Mouse (Mus musculus) kidney, embryonic 16.5 days (tissue): ENCODE data around the gene Pigb. TPM values are rescaled to one million over a fixed set of nuclear protein-coding genes. Genes with fewer than 3 reads are reported as not detected.

Source experiments
- ATAC-seq: fragments of 200-750 bp; cut with Nextera tagmentation; 2 replicates; pipeline ENCODE4 v1.8.0; 2017; ENCODE audit warnings: moderate TSS enrichment; ENCODE audit not compliant: low FRiP score, low TSS enrichment
- H3K27ac ChIP-seq: fragments of 300-500 bp; sonication (generic); 2 replicates; pipeline ENCODE4 v1.5.1; 2014; ENCODE audit warnings: low read length
- H3K27me3 ChIP-seq: fragments of 300-500 bp; sonication (generic); 2 replicates; pipeline ENCODE4 v1.6.1; 2014; ENCODE audit warnings: low read length, control low read depth, mixed read lengths; ENCODE audit not compliant: insufficient read depth
- H3K36me3 ChIP-seq: fragments of 300-500 bp; sonication (generic); 2 replicates; pipeline ENCODE4 v1.6.1; 2014; ENCODE audit warnings: low read length, control low read depth, mixed read lengths; ENCODE audit not compliant: insufficient read depth
- H3K4me1 ChIP-seq: fragments of 300-500 bp; sonication (generic); 2 replicates; pipeline ENCODE4 v1.6.1; 2014; ENCODE audit warnings: low read length, control low read depth, mixed read lengths; ENCODE audit not compliant: insufficient read depth
- H3K4me2 ChIP-seq: fragments of 300-500 bp; sonication (generic); replicated peaks from 2 replicates; pipeline ENCODE4 v1.6.1; 2014; ENCODE audit warnings: low read depth, low read length
- H3K4me3 ChIP-seq: fragments of 300-500 bp; sonication (generic); 2 replicates; pipeline ENCODE4 v1.5.1; 2014; ENCODE audit warnings: mild to moderate bottlenecking, low read length
- H3K9ac ChIP-seq: fragments of 300-500 bp; sonication (generic); replicated peaks from 2 replicates; pipeline ENCODE4 v1.6.1; 2014; ENCODE audit warnings: low read length
- H3K9me3 ChIP-seq: fragments of 300-500 bp; sonication (generic); 2 replicates; pipeline ENCODE4 v1.6.1; 2016; ENCODE audit warnings: low read length, control low read depth
- WGBS: fragments of 180-500 bp; shearing (Covaris S2); extraction: QIAGEN DNeasy Blood & Tissue Kit; methylation state at CpG from one replicate; pipeline ENCODE4 v1.1.7; 2014; 5-methylcytosine and 5-hydroxymethylcytosine counted together
- polyA plus RNA-seq: library from polyadenylated mRNA; unstranded; fragments of >200 nt; fragmentation: Nextera tagmentation; extraction: Ambion mirVana; gene quantifications from 2 replicates; pipeline ENCODE4 v1.2.1, GENCODE M21; 2015

Gene Pigb
- polyA plus RNA-seq, 1 experiment from 2014 or later = 15.4 TPM

- H3K27me3 ChIP-seq = no peaks in the 10 kb centered on the region
- H3K36me3 ChIP-seq = peaks cover 19% of the 10 kb centered on the region
- WGBS = 93% methylated on average over 1 of the region's 1 CpGs
Measured at GRCm38 (mm10) chr9:73030443-73030842, 9.7 kb downstream of the Pigb start.

GRCm38 (mm10) chr9:73025818-73026636, 14.2 kb downstream of the Pigb start:
- WGBS = 27% methylated on average over 17 of the region's 17 CpGs
- ATAC-seq = no peak

More at GRCm38 (mm10) chr9:73030443-73030842, 9.7 kb downstream of the Pigb start:
- no peak overlapping the region for H3K4me2 ChIP-seq
- no peak overlapping the region for H3K9ac ChIP-seq
- H3K4me3 ChIP-seq = no peak overlapping the region
- no peaks in the 10 kb centered on the region for H3K4me1 ChIP-seq
- no peak for ATAC-seq
- no peaks in the 10 kb centered on the region for H3K9me3 ChIP-seq
- no peak overlapping the region for H3K27ac ChIP-seq

GRCm38 (mm10) chr9:73020566-73021097, 19.5 kb downstream of the Pigb start:
- Histone ChIP-seq H3K4me1 (no peaks in the 10 kb centered on the region), H3K4me3 (no peak overlapping the region), H3K27me3 (no peaks in the 10 kb centered on the region), H3K9me3 (no peaks in the 10 kb centered on the region), H3K9ac (no peak overlapping the region), H3K27ac (no peak overlapping the region), H3K4me2 (no peak overlapping the region), H3K36me3 (peaks cover 38% of the 10 kb centered on the region)
- 92% methylated on average over 5 of the region's 5 CpGs for WGBS
- ATAC-seq = no peak

More at GRCm38 (mm10) chr9:73025818-73026636, 14.2 kb downstream of the Pigb start:
- Histone ChIP-seq H3K9me3 (no peaks in the 10 kb centered on the region), H3K9ac (no peak overlapping the region), H3K4me2 (no peak overlapping the region), H3K27me3 (no peaks in the 10 kb centered on the region), H3K4me3 (no peak overlapping the region), H3K27ac (no peak overlapping the region), H3K4me1 (no peaks in the 10 kb centered on the region), H3K36me3 (peaks cover 11% of the 10 kb centered on the region; the same call in 1 of the 2 replicates)

GRCm38 (mm10) chr9:73019841-73020240, 20.3 kb downstream of the Pigb start:
- H3K36me3 ChIP-seq = peaks cover 39% of the 10 kb centered on the region

GRCm38 (mm10) chr9:73014724-73015123, 25.5 kb downstream of the Pigb start:
- Histone ChIP-seq H3K27me3 (no peaks in the 10 kb centered on the region), H3K36me3 (peaks cover 51% of the 10 kb centered on the region), H3K9me3 (no peaks in the 10 kb centered on the region), H3K9ac (no peak overlapping the region), H3K4me1 (no peaks in the 10 kb centered on the region), H3K4me3 (no peak overlapping the region), H3K4me2 (no peak overlapping the region), H3K27ac (no peak overlapping the region)
- 80% methylated on average over 13 of the region's 13 CpGs for WGBS
- ATAC-seq = no peak

More at GRCm38 (mm10) chr9:73019841-73020240, 20.3 kb downstream of the Pigb start:
- WGBS = 93% methylated on average over 10 of the region's 10 CpGs
- Histone ChIP-seq H3K4me2 (no peak overlapping the region), H3K27ac (no peak overlapping the region), H3K27me3 (no peaks in the 10 kb centered on the region), H3K9me3 (no peaks in the 10 kb centered on the region), H3K4me1 (no peaks in the 10 kb centered on the region), H3K4me3 (no peak overlapping the region), H3K9ac (no peak overlapping the region)
- no peak for ATAC-seq

GRCm38 (mm10) chr9:73012629-73013028, 27.5 kb downstream of the Pigb start:
- Histone ChIP-seq H3K9me3 (no peaks in the 10 kb centered on the region), H3K4me3 (no peak overlapping the region), H3K27ac (no peak overlapping the region), H3K27me3 (no peaks in the 10 kb centered on the region), H3K4me1 (no peaks in the 10 kb centered on the region), H3K9ac (no peak overlapping the region), H3K4me2 (no peak overlapping the region), H3K36me3 (peaks cover 42% of the 10 kb centered on the region)
- WGBS = 92% methylated on average over 4 of the region's 4 CpGs
- ATAC-seq = no peak

- no peaks in the 10 kb centered on the region for H3K9me3 ChIP-seq
- no peak for ATAC-seq
- H3K27ac ChIP-seq = no peak overlapping the region
- H3K9ac ChIP-seq = no peak overlapping the region
- H3K4me1 ChIP-seq = no peaks in the 10 kb centered on the region
- H3K4me3 ChIP-seq = no peak overlapping the region
- H3K27me3 ChIP-seq = no peaks in the 10 kb centered on the region
- WGBS = 46% methylated on average over 3 of the region's 3 CpGs
- H3K4me2 ChIP-seq = no peak overlapping the region
- H3K36me3 ChIP-seq = peaks cover 21% of the 10 kb centered on the region; the same call in 1 of the 2 replicates
Measured at GRCm38 (mm10) chr9:73008384-73008783, 31.8 kb downstream of the Pigb start.

- ATAC-seq = no peak
- 93% methylated on average over 3 of the region's 3 CpGs for WGBS
- peaks cover 13% of the 10 kb centered on the region; the same call in 1 of the 2 replicates for H3K36me3 ChIP-seq
Measured at GRCm38 (mm10) chr9:73006175-73006574, 34.0 kb downstream of the Pigb start.

GRCm38 (mm10) chr9:73005106-73005505, 35.1 kb downstream of the Pigb start:
- Histone ChIP-seq H3K27me3 (no peaks in the 10 kb centered on the region), H3K4me2 (no peak overlapping the region), H3K9me3 (no peaks in the 10 kb centered on the region), H3K9ac (no peak overlapping the region), H3K4me1 (no peaks in the 10 kb centered on the region), H3K4me3 (no peak overlapping the region), H3K27ac (no peak overlapping the region), H3K36me3 (peaks cover 10% of the 10 kb centered on the region; the same call in 1 of the 2 replicates)
- ATAC-seq = no peak
- 83% methylated on average over 6 of the region's 6 CpGs for WGBS

More at GRCm38 (mm10) chr9:73006175-73006574, 34.0 kb downstream of the Pigb start:
- H3K9ac ChIP-seq = no peak overlapping the region
- H3K4me2 ChIP-seq = no peak overlapping the region
- H3K4me1 ChIP-seq = no peaks in the 10 kb centered on the region
- H3K9me3 ChIP-seq = no peaks in the 10 kb centered on the region
- H3K27me3 ChIP-seq = no peaks in the 10 kb centered on the region
- no peak overlapping the region for H3K27ac ChIP-seq
- H3K4me3 ChIP-seq = no peak overlapping the region

- ATAC-seq = no peak
- WGBS = 87% methylated on average over 8 of the region's 8 CpGs
Measured at GRCm38 (mm10) chr9:73004076-73004475, 36.1 kb downstream of the Pigb start.

More at GRCm38 (mm10) chr9:73004076-73004475, 36.1 kb downstream of the Pigb start:
- H3K9ac ChIP-seq = no peak overlapping the region
- H3K27me3 ChIP-seq = no peaks in the 10 kb centered on the region
- H3K4me1 ChIP-seq = no peaks in the 10 kb centered on the region
- no peak overlapping the region for H3K27ac ChIP-seq
- no peaks in the 10 kb centered on the region for H3K9me3 ChIP-seq
- no peak overlapping the region for H3K4me2 ChIP-seq
- H3K4me3 ChIP-seq = no peak overlapping the region
- H3K36me3 ChIP-seq = peaks cover 10% of the 10 kb centered on the region; the same call in 1 of the 2 replicates
